Mouse (Mus musculus) CH12.LX (cell line): ENCODE results near the gene Nlrp3.

Experiments used
- CTCF ChIP-seq, 2 experiments: IDR thresholded peaks in 1 of 2; conservative IDR thresholded peaks in 1 of 2; 2 replicates each; pipeline ENCODE4 v1.5.1; 2011 to 2012; ENCODE audit warnings: low read depth in 2 of 2, low read length in 2 of 2, improper control_type of control experiment in 1 of 2, inconsistent platforms in 1 of 2, mild to moderate bottlenecking in 1 of 2, moderate library complexity in 1 of 2
- HCFC1 ChIP-seq: IDR thresholded peaks from 2 replicates; pipeline ENCODE4 v1.6.1; 2012; ENCODE audit warnings: low read depth, mild to moderate bottlenecking, inconsistent platforms, low read length, improper control_type of control experiment
- POLR2A ChIP-seq: IDR thresholded peaks from 2 replicates; pipeline ENCODE4 v1.6.1; 2011; ENCODE audit warnings: low read depth, mild to moderate bottlenecking, improper control_type of control experiment, low read length
- SIN3A ChIP-seq: IDR thresholded peaks from 2 replicates; pipeline ENCODE4 v1.6.1; 2012; ENCODE audit warnings: low read length, improper control_type of control experiment, inconsistent platforms

GRCm38 (mm10) chr11:59497747-59498146, 43.6 kb upstream of the Nlrp3 start:
- no peak for TF ChIP-seq SIN3A
- TF ChIP-seq CTCF (conservative IDR thresholded peaks at IDR 0.05 in 1 of 2, IDR thresholded peaks at IDR 0.05 in 1 of 2; ENCODE audit: low read depth in 2 of 2, low read length in 2 of 2), result peak in 1 of 2 experiments; percentile 26; a peak in 2 of 4 replicates
- no peak for TF ChIP-seq HCFC1
- no peak for TF ChIP-seq POLR2A
